ENCODE assay signal across 22 mouse cellular contexts in the genomic region with DNA sequence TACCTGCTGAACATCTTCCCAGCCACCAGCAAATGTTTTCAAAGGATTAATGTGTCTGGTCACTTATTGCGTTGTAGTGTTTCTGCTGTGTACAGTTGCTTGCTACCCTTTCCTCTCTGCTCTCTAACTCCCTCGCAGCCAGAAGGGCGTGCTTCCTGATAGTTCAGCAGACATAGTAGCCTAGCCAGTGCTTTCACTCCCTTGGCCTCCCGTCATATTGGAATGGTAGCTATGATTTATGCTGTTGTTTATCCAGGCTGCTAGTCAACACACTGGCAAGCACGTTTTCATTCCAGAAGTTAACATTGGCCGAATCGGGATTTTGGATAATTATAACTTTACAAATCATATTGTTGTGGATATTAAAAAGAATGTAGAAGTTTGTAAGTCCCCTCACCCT. TPM values are rescaled to one million over a fixed set of nuclear protein-coding genes. Genes with fewer than 3 reads are reported as not detected.
DNase-seq lines count a peak whose midpoint lies in the region; ATAC-seq and TF ChIP-seq lines count a peak whose summit lies in the region.
"Had no signal": no experiment of that assay in that cellular context is flagged by ENCODE, and none has a peak within 500 bp of the region (broad histone marks: within the 10 kb centered on the region; RNA-seq: fewer than 3 reads in every experiment).

No protein-coding gene starts in this region.

- TF ChIP-seq CTCF in kidney, postnatal 0 days (IDR thresholded peaks at IDR 0.05; ENCODE audit: low read depth): no peak
- no peak for TF ChIP-seq CTCF in MEL (IDR thresholded peaks at IDR 0.05 in 2 of 3, conservative IDR thresholded peaks at IDR 0.05 in 1 of 3; ENCODE audit: control insufficient read depth in 1 of 3, insufficient read depth in 1 of 3, low read depth in 2 of 3, low read length in 3 of 3, poor library complexity in 1 of 3, severe bottlenecking in 1 of 3)

- no peaks in the 10 kb centered on the region for H3K79me2 ChIP-seq in MEL (ENCODE audit: control insufficient read depth, insufficient read depth, low read length, poor library complexity)

- H3K4me3 ChIP-seq in kidney, postnatal 0 days (replicated peaks; ENCODE audit: low read depth, low read length): no peak overlapping the region
- no peak overlapping the region for H3K4me3 ChIP-seq in kidney, embryonic 15.5 days (replicated peaks)
- H3K4me3 ChIP-seq in megakaryocyte, embryonic 14.5 days (replicated peaks): peak overlapping the region; percentile 90
- 0 out of 4 replicates have a peak overlapping the region, but pooled peaks of 1 of the 2 experiments have one; percentile 10 for H3K4me3 ChIP-seq in MEL (ENCODE audit: control insufficient read depth in 1 of 2, insufficient read depth in 1 of 2, low read depth in 2 of 2, low read length in 2 of 2)
- H3K4me3 ChIP-seq: embryonic facial prominence, embryonic 12.5 days; forebrain, embryonic 15.5 days; heart, embryonic 15.5 days; hindbrain, embryonic 13.5 days had no signal

- H3K36me3 ChIP-seq in kidney, postnatal 0 days (ENCODE audit: insufficient read depth, low read length): no peaks in the 10 kb centered on the region
- no peaks in the 10 kb centered on the region for H3K36me3 ChIP-seq in kidney, embryonic 15.5 days
- peaks cover 61% of the 10 kb centered on the region for H3K36me3 ChIP-seq in megakaryocyte, embryonic 14.5 days (replicated peaks; ENCODE audit: low read length)
- peaks cover 0 to 21% of the 10 kb centered on the region in 2 experiments; a peak in 2 of 4 replicates for H3K36me3 ChIP-seq in MEL (ENCODE audit: control insufficient read depth in 1 of 2, insufficient read depth in 2 of 2, low read length in 2 of 2)
- H3K36me3 ChIP-seq: embryonic facial prominence, embryonic 12.5 days; forebrain, embryonic 15.5 days; G1E; heart, embryonic 15.5 days; hindbrain, embryonic 13.5 days had no signal

- H3K27me3 ChIP-seq in kidney, postnatal 0 days (ENCODE audit: insufficient read depth, low read length): no peaks in the 10 kb centered on the region
- no peaks in the 10 kb centered on the region for H3K27me3 ChIP-seq in kidney, embryonic 15.5 days
- H3K27me3 ChIP-seq in megakaryocyte, embryonic 14.5 days (replicated peaks): no peaks in the 10 kb centered on the region
- no peaks in the 10 kb centered on the region for H3K27me3 ChIP-seq in MEL (ENCODE audit: control insufficient read depth in 1 of 2, insufficient read depth in 2 of 2, low read length in 2 of 2)
- H3K27me3 ChIP-seq: embryonic facial prominence, embryonic 12.5 days; forebrain, embryonic 15.5 days; heart, embryonic 15.5 days; hindbrain, embryonic 13.5 days had no signal

- no peak overlapping the region for H3K4me2 ChIP-seq in kidney, postnatal 0 days (ENCODE audit: low read length)
- no peak overlapping the region for H3K4me2 ChIP-seq in kidney, embryonic 15.5 days
- H3K4me2 ChIP-seq: embryonic facial prominence, embryonic 12.5 days; forebrain, embryonic 15.5 days; heart, embryonic 11.5 days; heart, embryonic 15.5 days; hindbrain, embryonic 13.5 days had no signal

- H3K9me3 ChIP-seq in kidney, postnatal 0 days (replicated peaks; ENCODE audit: low read length): no peaks in the 10 kb centered on the region
- no peaks in the 10 kb centered on the region for H3K9me3 ChIP-seq in kidney, embryonic 15.5 days (replicated peaks)
- H3K9me3 ChIP-seq in megakaryocyte, embryonic 14.5 days: no peaks in the 10 kb centered on the region
- no peaks in the 10 kb centered on the region for H3K9me3 ChIP-seq in MEL (replicated peaks; ENCODE audit: insufficient read depth, low read length)
- H3K9me3 ChIP-seq: embryonic facial prominence, embryonic 12.5 days; forebrain, embryonic 15.5 days; G1E; heart, embryonic 15.5 days; hindbrain, embryonic 13.5 days had no signal

- whole genome bisulfite sequencing in kidney, postnatal 0 days: 57% methylated on average over 7 of the region's 7 CpGs
- 65% methylated on average over 7 of the region's 7 CpGs for WGBS in kidney, embryonic 15.5 days

- no peak for ATAC-seq in kidney, postnatal 0 days (replicated peaks; ENCODE audit: low FRiP score, low read depth)
- ATAC-seq in kidney, embryonic 15.5 days (replicated peaks; ENCODE audit: low FRiP score): no peak
- ATAC-seq in megakaryocyte, adult 5-6 weeks (ENCODE audit: poor library complexity, severe bottlenecking): no peak

- no peak for TF ChIP-seq EP300 in MEL (IDR thresholded peaks at IDR 0.05; ENCODE audit: low read depth in 1 of 2, low read length in 2 of 2)

- H3K9ac ChIP-seq in kidney, postnatal 0 days (ENCODE audit: low read depth, low read length): no peak overlapping the region
- H3K9ac ChIP-seq in kidney, embryonic 15.5 days: no peak overlapping the region
- peak overlapping the region; percentile 13; the same call in 1 of the 2 replicates for H3K9ac ChIP-seq in MEL (ENCODE audit: control insufficient read depth, low read depth, low read length, poor library complexity, severe bottlenecking)
- H3K9ac ChIP-seq: embryonic facial prominence, embryonic 12.5 days; forebrain, embryonic 15.5 days; heart, embryonic 15.5 days; hindbrain, embryonic 13.5 days had no signal

- no peak for TF ChIP-seq RAD21 in MEL (IDR thresholded peaks at IDR 0.05; ENCODE audit: low read depth, low read length)

- TF ChIP-seq POLR2A in MEL (IDR thresholded peaks at IDR 0.05; ENCODE audit: control insufficient read depth in 1 of 2, insufficient read depth in 1 of 2, low read depth in 1 of 2, low read length in 2 of 2, poor library complexity in 1 of 2): no peak

- no peaks in the 10 kb centered on the region for H3K4me1 ChIP-seq in kidney, postnatal 0 days (replicated peaks; ENCODE audit: insufficient read depth, low read length)
- H3K4me1 ChIP-seq in kidney, embryonic 15.5 days: peaks cover 10% of the 10 kb centered on the region
- peaks cover 100% of the 10 kb centered on the region for H3K4me1 ChIP-seq in megakaryocyte, embryonic 14.5 days
- H3K4me1 ChIP-seq in MEL (ENCODE audit: control insufficient read depth in 1 of 2, insufficient read depth in 2 of 2, low read length in 2 of 2): peaks cover 5 to 27% of the 10 kb centered on the region in 2 experiments; a peak in 2 of 4 replicates
- H3K4me1 ChIP-seq: embryonic facial prominence, embryonic 12.5 days had no signal

- no peak overlapping the region for H3K27ac ChIP-seq in kidney, postnatal 0 days
- no peak overlapping the region for H3K27ac ChIP-seq in kidney, embryonic 15.5 days
- no peak overlapping the region for H3K27ac ChIP-seq in MEL (ENCODE audit: control insufficient read depth, low read depth, low read length)
- H3K27ac ChIP-seq: embryonic facial prominence, embryonic 12.5 days; forebrain, embryonic 15.5 days; heart, embryonic 15.5 days; hindbrain, embryonic 13.5 days had no signal

- peak; percentile 41 for DNase-seq in kidney, postnatal 0 days (ENCODE audit: low spot score)
- no peak for DNase-seq in MEL (ENCODE audit: low read depth, low spot score)
- peak; percentile 6 to 42 for DNase-seq in kidney, postnatal 36 days
- DNase-seq in thymus, postnatal 14 days: no peak
- DNase-seq: adrenal gland, postnatal 14 days; B cell, adult 2 months; cerebellum, adult 11-12 months; cerebellum, adult 9-10 months; cerebellum, postnatal 25 days; gastrocnemius, postnatal 36 days; heart, adult 18-20 months; heart, postnatal 14 days had no signal

TF ChIP-seq in MEL, 35 proteins besides CTCF, POLR2A, EP300 and RAD21:
- TF ChIP-seq KAT2A (conservative IDR thresholded peaks at IDR 0.05; ENCODE audit: low read depth, low read length): no peak
- TF ChIP-seq RCOR1 (IDR thresholded peaks at IDR 0.05; ENCODE audit: low read depth, low read length): no peak
- no peak for TF ChIP-seq JUND (IDR thresholded peaks at IDR 0.05; ENCODE audit: low read depth, low read length)
- TF ChIP-seq NRF1 (IDR thresholded peaks at IDR 0.05; ENCODE audit: insufficient read depth, low read depth, low read length, poor library complexity, severe bottlenecking): no peak
- TF ChIP-seq MXI1 (IDR thresholded peaks at IDR 0.05; ENCODE audit: low read depth, low read length): no peak
- no peak for TF ChIP-seq NELFE (IDR thresholded peaks at IDR 0.05; ENCODE audit: low read depth, low read length)
- TF ChIP-seq POLR2AphosphoS5 (IDR thresholded peaks at IDR 0.05; ENCODE audit: borderline replicate concordance, low read depth, low read length): no peak
- no peak for TF ChIP-seq ZKSCAN1 (IDR thresholded peaks at IDR 0.05; ENCODE audit: low read depth, low read length)
- TF ChIP-seq ZC3H11A (IDR thresholded peaks at IDR 0.05; ENCODE audit: low read depth, low read length): no peak

RNA-seq across cellular contexts. Expression of gene Gpr171, which starts 41.5 kb away (rescaled TPM):
- 0.20 and 0.27 TPM in 2 replicates for polyA plus RNA-seq in kidney, postnatal 0 days (2015; fragmentation: Nextera tagmentation; extraction: Ambion mirVana)
- polyA plus RNA-seq in kidney, embryonic 15.5 days (2015; fragmentation: Nextera tagmentation; extraction: Ambion mirVana): 1.0 and 1.5 TPM in 2 replicates
- polyA plus RNA-seq in megakaryocyte, embryonic 14.5 days (2012; ENCODE audit: insufficient read depth, low replicate concordance): 3.0 and 6.1 TPM in 2 replicates
- 6.7 and 7.6 TPM in 2 replicates for total RNA-seq in megakaryocyte, adult 5-6 weeks (2015)
- total RNA-seq in megakaryocyte, adult 5-6 weeks (2017): 8.3 and 9.0 TPM in 2 replicates
- not detected in 2 replicates for total RNA-seq in MEL (2012; rRNA removed)
- not detected for polyA plus RNA-seq in MEL (2012; ENCODE audit: insufficient read depth in 1 of 2, insufficient read length in 2 of 2, low read depth in 1 of 2, low replicate concordance in 2 of 2, missing spikeins in 1 of 2)
- total RNA-seq: gastrocnemius, postnatal 36 days had no signal
- polyA plus RNA-seq: cortical plate, adult 2 months; G1E had no signal

RNA-seq across cellular contexts. Expression of gene Med12l, which starts 54.5 kb away (rescaled TPM):
- 0.82 and 0.98 TPM in 2 replicates for polyA plus RNA-seq in kidney, postnatal 0 days (2015; fragmentation: Nextera tagmentation; extraction: Ambion mirVana)
- 2.4 and 2.5 TPM in 2 replicates for polyA plus RNA-seq in kidney, embryonic 15.5 days (2015; fragmentation: Nextera tagmentation; extraction: Ambion mirVana)
- 12.6 and 12.7 TPM in 2 replicates for polyA plus RNA-seq in megakaryocyte, embryonic 14.5 days (2012; ENCODE audit: insufficient read depth, low replicate concordance)
- total RNA-seq in megakaryocyte, adult 5-6 weeks (2015): 0.20 and 0.25 TPM in 2 replicates
- 0.29 and 0.45 TPM in 2 replicates for total RNA-seq in megakaryocyte, adult 5-6 weeks (2017)
- under 0.01 TPM in 1 of 2 replicates, not detected in the other for total RNA-seq in MEL (2012; rRNA removed)
- polyA plus RNA-seq in MEL (2012; ENCODE audit: insufficient read depth in 1 of 2, insufficient read length in 2 of 2, low read depth in 1 of 2, low replicate concordance in 2 of 2, missing spikeins in 1 of 2): under 1 TPM in 1 of 2 experiments, not detected in 1; 0.03 TPM
- polyA plus RNA-seq: G1E had no signal

Comparison
In these comparisons a context has a peak if more than half of its experiments do, and no peak if none do; other contexts are left out.
1. DNase-seq: peak in kidney, postnatal 0 days (single experiment) and kidney, postnatal 36 days (2 of 2); none in MEL (single experiment) and thymus, postnatal 14 days (single experiment).